Mouse (Mus musculus): ENCODE measurements around the gene Ptprs. TPM values are rescaled to one million over a fixed set of nuclear protein-coding genes. Genes with fewer than 3 reads are reported as not detected.

The Ptprs gene
- polyA plus RNA-seq, 1 experiment from 2014 or later: 156 TPM

DNA sequence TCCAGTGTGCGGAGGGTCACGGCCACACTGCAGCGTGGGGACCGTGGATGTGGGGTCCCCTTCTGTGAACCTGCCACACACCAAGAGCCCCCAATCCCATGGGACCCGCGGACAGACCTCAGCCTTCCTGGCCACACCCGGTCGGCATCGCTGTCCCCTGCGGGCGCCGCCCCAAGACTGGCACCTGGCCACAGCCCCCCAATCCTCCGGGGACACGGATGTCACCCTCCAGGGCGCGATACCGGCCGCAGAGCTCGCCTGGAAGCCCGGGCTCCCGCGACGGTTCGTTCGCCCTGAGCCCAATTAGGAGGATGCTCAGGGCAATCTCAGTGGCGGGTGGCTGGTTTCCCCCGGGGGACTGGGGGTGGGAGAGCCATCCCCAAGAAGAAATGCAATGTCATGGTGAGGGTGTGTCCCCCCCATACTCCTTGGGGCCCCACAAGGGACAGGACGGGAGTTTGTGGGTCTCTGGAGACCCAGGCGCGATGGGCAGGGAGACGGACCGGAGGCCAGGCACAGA lies 1.9 kb downstream of the Ptprs start:
- WGBS: 3% methylated on average over 25 of the region's 32 CpGs
- H3K4me1 ChIP-seq (replicated peaks; ENCODE audit: control insufficient read depth, insufficient read depth, low read length): peaks cover 38% of the 10 kb centered on the region
- no peak for DNase-seq (ENCODE audit: low spot score)
- peak overlapping the region; percentile 87 for H3K9ac ChIP-seq (ENCODE audit: low read depth, low read length)
- H3K27me3 ChIP-seq (ENCODE audit: control insufficient read depth, insufficient read depth, low read length): peaks cover 5% of the 10 kb centered on the region
- peak overlapping the region; percentile 94 for H3K27ac ChIP-seq (ENCODE audit: low read depth, low read length)
- peak overlapping the region; percentile 84 for H3K4me3 ChIP-seq (ENCODE audit: low read depth, low read length)
- peak overlapping the region; percentile 96 for H3K4me2 ChIP-seq (replicated peaks; ENCODE audit: low read depth, low read length)
- no peaks in the 10 kb centered on the region for H3K36me3 ChIP-seq (ENCODE audit: control insufficient read depth, insufficient read depth, low read length)
- ATAC-seq (ENCODE audit: low FRiP score): peak; percentile 0; the same call in 1 of the 2 replicates
- no peaks in the 10 kb centered on the region for H3K9me3 ChIP-seq (ENCODE audit: control insufficient read depth, low read length)

DNA sequence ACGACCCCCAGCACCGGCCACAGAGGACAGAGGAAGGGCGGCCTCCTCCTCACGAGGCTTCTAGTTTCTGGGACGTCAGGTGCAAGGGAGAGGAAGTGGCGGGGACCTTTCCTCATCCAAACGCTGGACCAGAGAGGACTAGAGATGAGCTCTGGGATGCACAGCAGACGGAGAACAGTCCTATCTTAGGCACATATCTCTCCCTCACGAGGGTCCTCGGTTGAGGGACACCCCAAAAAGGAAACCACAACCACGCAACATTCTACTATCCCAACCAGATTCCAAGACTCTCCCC lies 2.7 kb downstream of the Ptprs start:
- ATAC-seq (ENCODE audit: low FRiP score): no peak
- Histone ChIP-seq H3K27ac (ENCODE audit: low read depth, low read length) (no peak overlapping the region), H3K4me2 (replicated peaks; ENCODE audit: low read depth, low read length) (peak overlapping the region; percentile 96), H3K9ac (ENCODE audit: low read depth, low read length) (peak overlapping the region; percentile 87), H3K4me1 (replicated peaks; ENCODE audit: control insufficient read depth, insufficient read depth, low read length) (peaks cover 39% of the 10 kb centered on the region), H3K9me3 (ENCODE audit: control insufficient read depth, low read length) (no peaks in the 10 kb centered on the region), H3K27me3 (ENCODE audit: control insufficient read depth, insufficient read depth, low read length) (peaks cover 5% of the 10 kb centered on the region), H3K36me3 (ENCODE audit: control insufficient read depth, insufficient read depth, low read length) (no peaks in the 10 kb centered on the region), H3K4me3 (ENCODE audit: low read depth, low read length) (peak overlapping the region; percentile 84)
- WGBS: 4% methylated on average over 10 of the region's 11 CpGs
- peak; percentile 49 for DNase-seq (ENCODE audit: low spot score)

DNA sequence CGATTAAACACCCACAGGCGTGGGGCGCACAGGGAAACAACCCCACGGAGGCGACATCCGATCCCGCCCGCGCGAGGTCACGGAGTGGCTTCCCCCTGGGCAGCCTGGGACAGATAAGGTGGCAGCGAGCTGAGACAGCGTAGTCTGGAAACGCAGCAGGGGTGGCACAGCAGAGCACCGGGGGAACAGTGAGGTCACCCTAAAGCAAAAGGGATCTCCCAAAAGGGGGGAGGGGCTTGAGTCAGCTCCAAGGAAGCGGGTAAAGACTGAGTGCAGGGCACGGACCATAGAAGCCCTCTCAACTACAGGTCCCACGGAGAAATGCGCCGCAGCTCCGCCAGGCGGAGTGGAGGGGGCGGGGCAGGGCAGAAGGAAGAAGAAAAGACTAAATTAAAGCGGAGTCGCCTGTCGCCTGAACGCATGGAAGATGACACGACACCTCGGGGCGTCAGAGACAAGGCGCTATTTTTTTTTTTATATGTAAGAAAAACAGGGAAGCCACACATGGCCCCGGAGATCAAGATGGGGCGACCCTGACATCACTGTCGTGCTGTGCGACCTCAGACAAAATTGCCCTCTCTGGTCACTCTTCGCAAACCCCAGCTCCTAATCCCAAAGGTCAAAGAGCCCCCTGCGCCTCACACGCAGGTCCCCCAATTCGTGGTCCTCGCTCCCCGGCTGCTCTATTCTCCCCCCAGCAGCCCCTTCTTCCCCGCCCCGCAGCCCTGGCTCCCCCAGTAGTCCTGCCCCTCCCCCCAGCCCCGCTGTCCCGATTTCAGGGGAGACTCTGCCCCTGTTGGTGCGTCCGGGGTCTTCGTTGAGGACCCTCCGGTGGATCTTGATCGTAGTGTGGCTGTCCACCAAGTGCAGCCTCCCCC lies 3.3 kb downstream of the Ptprs start:
- WGBS: 2% methylated on average over 50 of the region's 50 CpGs
- Histone ChIP-seq H3K4me3 (ENCODE audit: low read depth, low read length) (peak overlapping the region; percentile 84), H3K4me2 (replicated peaks; ENCODE audit: low read depth, low read length) (peak overlapping the region; percentile 96), H3K27ac (ENCODE audit: low read depth, low read length) (no peak overlapping the region), H3K27me3 (ENCODE audit: control insufficient read depth, insufficient read depth, low read length) (peaks cover 5% of the 10 kb centered on the region), H3K4me1 (replicated peaks; ENCODE audit: control insufficient read depth, insufficient read depth, low read length) (peaks cover 40% of the 10 kb centered on the region), H3K9ac (ENCODE audit: low read depth, low read length) (peak overlapping the region; percentile 87), H3K36me3 (ENCODE audit: control insufficient read depth, insufficient read depth, low read length) (no peaks in the 10 kb centered on the region), H3K9me3 (ENCODE audit: control insufficient read depth, low read length) (no peaks in the 10 kb centered on the region)
- ATAC-seq (ENCODE audit: low FRiP score) (no peak), DNase-seq (ENCODE audit: low spot score) (peak; percentile 79)

DNA sequence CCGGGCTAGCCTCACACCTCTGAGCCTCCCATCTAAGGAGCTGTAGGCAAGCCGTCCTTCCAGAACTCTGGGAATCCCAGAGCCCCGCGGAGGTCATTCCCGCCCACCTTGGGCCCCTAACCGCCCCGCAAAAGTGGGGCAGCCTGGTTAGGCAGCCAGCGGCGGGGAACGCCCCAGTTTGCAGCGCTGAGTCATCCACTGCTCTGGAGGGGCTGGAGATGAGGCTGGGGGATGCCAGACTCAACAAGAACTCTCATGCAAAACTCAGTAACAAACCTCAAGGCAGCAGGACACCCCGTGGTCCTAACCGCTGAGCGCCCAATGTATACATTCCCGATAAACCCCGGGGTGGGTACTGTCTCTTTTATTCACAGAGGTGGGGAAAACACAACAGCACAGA lies 4.2 kb downstream of the Ptprs start:
- H3K9me3 ChIP-seq (ENCODE audit: control insufficient read depth, low read length): no peaks in the 10 kb centered on the region
- H3K27ac ChIP-seq (ENCODE audit: low read depth, low read length): no peak overlapping the region
- 8% methylated on average over 16 of the region's 16 CpGs for WGBS
- DNase-seq (ENCODE audit: low spot score) (peak; percentile 30), ATAC-seq (ENCODE audit: low FRiP score) (no peak)
- peaks cover 5% of the 10 kb centered on the region; the same call in 1 of the 2 replicates for H3K27me3 ChIP-seq (ENCODE audit: control insufficient read depth, insufficient read depth, low read length)
- H3K36me3 ChIP-seq (ENCODE audit: control insufficient read depth, insufficient read depth, low read length): no peaks in the 10 kb centered on the region
- no peak overlapping the region; the same call in 1 of the 2 replicates for H3K4me3 ChIP-seq (ENCODE audit: low read depth, low read length)
- H3K4me2 ChIP-seq (replicated peaks; ENCODE audit: low read depth, low read length): peak overlapping the region; percentile 96
- peak overlapping the region; percentile 21; the same call in 1 of the 2 replicates for H3K9ac ChIP-seq (ENCODE audit: low read depth, low read length)
- peaks cover 47% of the 10 kb centered on the region for H3K4me1 ChIP-seq (replicated peaks; ENCODE audit: control insufficient read depth, insufficient read depth, low read length)

DNA sequence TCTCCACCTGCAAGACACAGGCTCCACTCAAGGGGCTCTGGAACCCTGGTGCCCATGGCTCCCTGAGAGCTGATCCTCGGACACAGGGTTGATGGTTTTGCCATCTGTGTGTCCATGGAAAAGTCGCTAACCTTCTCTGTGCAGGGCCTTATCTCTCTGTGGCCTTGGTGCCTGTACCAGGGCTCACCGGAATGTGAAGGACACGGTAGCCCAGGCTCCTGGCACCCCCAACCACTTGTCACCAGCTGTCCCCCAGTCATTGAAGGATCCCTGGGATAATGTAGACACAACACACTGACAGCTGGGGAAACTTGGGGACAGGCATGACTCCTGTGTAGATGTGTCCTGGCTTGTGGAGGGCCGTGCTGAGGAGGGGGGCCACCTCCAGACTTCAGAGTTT lies 5.1 kb downstream of the Ptprs start:
- DNase-seq (ENCODE audit: low spot score) (no peak), ATAC-seq (ENCODE audit: low FRiP score) (no peak)
- no peak overlapping the region for H3K4me2 ChIP-seq (replicated peaks; ENCODE audit: low read depth, low read length)
- no peak overlapping the region for H3K4me3 ChIP-seq (ENCODE audit: low read depth, low read length)
- H3K36me3 ChIP-seq (ENCODE audit: control insufficient read depth, insufficient read depth, low read length): no peaks in the 10 kb centered on the region
- no peaks in the 10 kb centered on the region for H3K9me3 ChIP-seq (ENCODE audit: control insufficient read depth, low read length)
- H3K27ac ChIP-seq (ENCODE audit: low read depth, low read length): no peak overlapping the region
- peaks cover 5% of the 10 kb centered on the region; the same call in 1 of the 2 replicates for H3K27me3 ChIP-seq (ENCODE audit: control insufficient read depth, insufficient read depth, low read length)
- no peak overlapping the region for H3K9ac ChIP-seq (ENCODE audit: low read depth, low read length)
- peaks cover 50% of the 10 kb centered on the region for H3K4me1 ChIP-seq (replicated peaks; ENCODE audit: control insufficient read depth, insufficient read depth, low read length)
- 76% methylated on average over 5 of the region's 5 CpGs for WGBS

DNA sequence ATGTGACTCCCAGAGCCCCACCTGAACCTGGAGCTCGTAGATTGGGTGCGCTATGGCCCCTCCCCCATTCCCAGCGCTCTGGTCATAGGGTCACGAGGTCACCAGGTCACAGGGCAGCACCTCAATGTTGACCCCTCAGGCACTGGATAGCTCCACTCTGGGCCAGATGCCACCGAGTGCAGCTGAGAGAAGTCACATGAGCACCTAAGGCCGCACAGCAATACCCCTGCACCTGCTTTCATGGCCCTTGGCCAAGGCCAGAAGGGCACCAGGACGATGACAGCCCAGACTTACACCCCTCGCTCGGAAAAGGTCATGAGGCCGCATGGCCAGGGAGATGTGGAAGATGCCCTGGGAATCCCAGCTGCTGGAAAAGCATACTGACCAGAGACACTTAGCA lies 5.7 kb downstream of the Ptprs start:
- no peak overlapping the region for H3K9ac ChIP-seq (ENCODE audit: low read depth, low read length)
- 17% methylated on average over 10 of the region's 10 CpGs for WGBS
- no peak overlapping the region for H3K27ac ChIP-seq (ENCODE audit: low read depth, low read length)
- no peaks in the 10 kb centered on the region for H3K36me3 ChIP-seq (ENCODE audit: control insufficient read depth, insufficient read depth, low read length)
- H3K27me3 ChIP-seq (ENCODE audit: control insufficient read depth, insufficient read depth, low read length): peaks cover 5% of the 10 kb centered on the region; the same call in 1 of the 2 replicates
- H3K4me1 ChIP-seq (replicated peaks; ENCODE audit: control insufficient read depth, insufficient read depth, low read length): peaks cover 50% of the 10 kb centered on the region
- H3K9me3 ChIP-seq (ENCODE audit: control insufficient read depth, low read length): no peaks in the 10 kb centered on the region
- ATAC-seq (ENCODE audit: low FRiP score): no peak
- H3K4me3 ChIP-seq (ENCODE audit: low read depth, low read length): peak overlapping the region; percentile 16; the same call in 1 of the 2 replicates
- DNase-seq (ENCODE audit: low spot score): no peak
- H3K4me2 ChIP-seq (replicated peaks; ENCODE audit: low read depth, low read length): peak overlapping the region; percentile 39; the same call in 1 of the 2 replicates

DNA sequence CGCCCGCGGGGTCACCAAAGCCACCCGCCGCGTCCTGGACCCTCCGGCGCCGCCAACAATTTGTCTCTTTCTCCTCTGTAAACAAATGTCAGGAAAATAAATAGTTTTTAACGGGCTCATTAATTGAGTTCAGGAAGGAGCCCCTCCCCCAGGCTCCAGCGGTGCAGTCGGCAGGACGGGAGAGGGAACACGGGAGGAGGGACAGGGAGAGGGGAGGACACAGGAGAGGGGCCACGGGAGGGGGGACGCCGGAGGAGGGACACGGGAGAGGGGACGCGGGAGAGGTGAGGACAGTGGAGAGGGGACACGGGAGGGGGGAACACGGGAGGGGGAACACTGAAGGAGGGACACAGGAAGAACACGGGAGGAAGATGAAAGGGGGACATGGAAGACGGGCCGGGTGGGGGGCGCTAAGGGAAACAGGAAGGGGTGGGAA lies 6.3 kb downstream of the Ptprs start:
- H3K27me3 ChIP-seq (ENCODE audit: control insufficient read depth, insufficient read depth, low read length): peaks cover 5% of the 10 kb centered on the region; the same call in 1 of the 2 replicates
- DNase-seq (ENCODE audit: low spot score) (no peak), ATAC-seq (ENCODE audit: low FRiP score) (no peak)
- no peaks in the 10 kb centered on the region for H3K9me3 ChIP-seq (ENCODE audit: control insufficient read depth, low read length)
- H3K27ac ChIP-seq (ENCODE audit: low read depth, low read length): peak overlapping the region; percentile 53; the same call in 1 of the 2 replicates
- peak overlapping the region; percentile 39 for H3K4me2 ChIP-seq (replicated peaks; ENCODE audit: low read depth, low read length)
- H3K36me3 ChIP-seq (ENCODE audit: control insufficient read depth, insufficient read depth, low read length): no peaks in the 10 kb centered on the region
- WGBS: 4% methylated on average over 23 of the region's 26 CpGs
- H3K4me1 ChIP-seq (replicated peaks; ENCODE audit: control insufficient read depth, insufficient read depth, low read length): peaks cover 50% of the 10 kb centered on the region
- H3K9ac ChIP-seq (ENCODE audit: low read depth, low read length): no peak overlapping the region
- H3K4me3 ChIP-seq (ENCODE audit: low read depth, low read length): peak overlapping the region; percentile 16

DNA sequence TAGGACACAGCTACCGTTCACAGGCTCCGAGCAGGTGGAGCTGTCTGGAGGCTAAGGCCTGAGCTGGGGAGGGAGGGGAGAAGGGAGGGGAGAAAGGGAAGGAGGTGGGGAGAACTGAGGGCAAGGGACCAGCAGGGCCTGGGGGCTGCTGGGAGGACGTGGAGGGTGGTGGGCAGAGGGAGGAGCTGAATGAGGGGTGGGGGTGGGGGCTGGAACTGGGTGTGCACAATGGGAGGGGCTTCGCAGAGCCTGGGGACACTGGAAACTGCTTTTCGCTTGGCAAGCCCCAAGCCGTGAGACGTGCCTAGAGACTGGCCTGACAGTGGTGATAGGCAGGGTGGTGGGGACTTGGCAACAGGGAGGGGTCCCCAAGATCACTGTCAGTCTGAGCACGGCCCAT lies 7.0 kb downstream of the Ptprs start:
- Histone ChIP-seq H3K9me3 (ENCODE audit: control insufficient read depth, low read length) (no peaks in the 10 kb centered on the region), H3K9ac (ENCODE audit: low read depth, low read length) (no peak overlapping the region), H3K4me3 (ENCODE audit: low read depth, low read length) (no peak overlapping the region), H3K4me1 (replicated peaks; ENCODE audit: control insufficient read depth, insufficient read depth, low read length) (peaks cover 48% of the 10 kb centered on the region), H3K27me3 (ENCODE audit: control insufficient read depth, insufficient read depth, low read length) (peaks cover 5% of the 10 kb centered on the region; the same call in 1 of the 2 replicates), H3K27ac (ENCODE audit: low read depth, low read length) (0 out of 2 replicates have a peak overlapping the region, but pooled peaks have one; percentile 24), H3K4me2 (replicated peaks; ENCODE audit: low read depth, low read length) (no peak overlapping the region), H3K36me3 (ENCODE audit: control insufficient read depth, insufficient read depth, low read length) (no peaks in the 10 kb centered on the region)
- ATAC-seq (ENCODE audit: low FRiP score): no peak
- DNase-seq (ENCODE audit: low spot score): no peak
- WGBS: 36% methylated on average over 8 of the region's 8 CpGs
